Mouse (Mus musculus): ENCODE measurements around the gene Gm20517.

- TF ChIP-seq POLR2A (IDR thresholded peaks at IDR 0.05; ENCODE audit: extremely low read depth, insufficient read depth, low read length) (no peak), CTCF (IDR thresholded peaks at IDR 0.05; ENCODE audit: low read depth, low read length) (no peak)
Observed at GRCm38 (mm10) chr17:47703556-47703955, 92.2 kb downstream of the Gm20517 start.

Measured in liver, adult 2 months (tissue).